Mouse (Mus musculus) heart, embryonic 14.5 days (tissue): Measurements from ENCODE around the gene Rgs16. TPM values are rescaled to one million over a fixed set of nuclear protein-coding genes. Genes with fewer than 3 reads are reported as not detected.

Experiments used
- ATAC-seq: fragments of 200-750 bp; cut with Nextera tagmentation; 2 replicates; pipeline ENCODE4 v1.8.0; 2017; ENCODE audit warnings: low read depth, moderate TSS enrichment; ENCODE audit not compliant: insufficient number of reproducible peaks, insufficient read depth, low FRiP score
- H3K27ac ChIP-seq, 2 experiments: fragments of 200-500 bp in 1 of 2; fragments of 300-500 bp in 1 of 2; sonication (generic) in 1 of 2; replicated peaks in 1 of 2; 2 replicates each; pipeline ENCODE4 v1.5.1; 2012 to 2014; ENCODE audit warnings: low read depth in 2 of 2, low read length in 2 of 2, control low read depth in 1 of 2, mild to moderate bottlenecking in 1 of 2, mixed read lengths in 1 of 2; ENCODE audit not compliant: control insufficient read depth in 1 of 2, insufficient read depth in 1 of 2
- H3K27me3 ChIP-seq: fragments of 300-500 bp; sonication (generic); 2 replicates; pipeline ENCODE4 v1.6.1; 2014; ENCODE audit warnings: mild to moderate bottlenecking, low read length, control low read depth; ENCODE audit not compliant: control insufficient read depth, insufficient read depth
- H3K36me3 ChIP-seq: fragments of 300-500 bp; sonication (generic); 2 replicates; pipeline ENCODE4 v1.6.1; 2014; ENCODE audit warnings: mild to moderate bottlenecking, control low read depth, low read length, mixed read lengths; ENCODE audit not compliant: control insufficient read depth, insufficient read depth
- H3K4me1 ChIP-seq, 2 experiments: fragments of 200-500 bp in 1 of 2; fragments of 300-500 bp in 1 of 2; sonication (generic) in 1 of 2; 2 replicates each; pipeline ENCODE4 v1.6.1; 2012 to 2014; ENCODE audit warnings: low read length in 2 of 2, control low read depth in 1 of 2, mixed read lengths in 1 of 2; ENCODE audit not compliant: control insufficient read depth in 2 of 2, insufficient read depth in 2 of 2
- H3K4me2 ChIP-seq: fragments of 300-500 bp; sonication (generic); 2 replicates; pipeline ENCODE4 v1.6.1; 2014; ENCODE audit warnings: mild to moderate bottlenecking, low read length
- H3K4me3 ChIP-seq, 2 experiments: fragments of 200-500 bp in 1 of 2; fragments of 300-500 bp in 1 of 2; sonication (generic) in 1 of 2; 2 replicates each; pipeline ENCODE4 v1.5.1; 2012 to 2014; ENCODE audit warnings: low read length in 2 of 2, mild to moderate bottlenecking in 2 of 2, control low read depth in 1 of 2, low read depth in 1 of 2, moderate library complexity in 1 of 2; ENCODE audit not compliant: control insufficient read depth in 1 of 2, insufficient read depth in 1 of 2
- H3K9ac ChIP-seq: fragments of 300-500 bp; sonication (generic); 2 replicates; pipeline ENCODE4 v1.6.1; 2014; ENCODE audit warnings: mild to moderate bottlenecking, low read length
- H3K9me3 ChIP-seq: fragments of 300-500 bp; sonication (generic); 2 replicates; pipeline ENCODE4 v1.6.1; 2016; ENCODE audit warnings: low read length, control low read depth; ENCODE audit not compliant: control insufficient read depth
- WGBS: fragments of 180-500 bp; shearing (Covaris S2); extraction: QIAGEN DNeasy Blood & Tissue Kit; methylation state at CpG from one replicate; pipeline ENCODE4 v1.1.7; 2014; 5-methylcytosine and 5-hydroxymethylcytosine counted together
- polyA plus RNA-seq: library from polyadenylated mRNA; unstranded; fragments of >200 nt; fragmentation: Nextera tagmentation; extraction: Ambion mirVana; gene quantifications from 2 replicates; pipeline ENCODE4 v1.2.1, GENCODE M21; 2014

Gene Rgs16
- polyA plus RNA-seq, 1 experiment from 2014 or later: 2.2 TPM

GRCm38 (mm10) chr1:153698311-153699084 lies 41.7 kb upstream of the Rgs16 start:
- H3K9ac ChIP-seq: no peak overlapping the region
- H3K27me3 ChIP-seq: no peaks in the 10 kb centered on the region
- H3K4me2 ChIP-seq: no peak overlapping the region
- no peak overlapping the region for H3K27ac ChIP-seq
- H3K9me3 ChIP-seq: no peaks in the 10 kb centered on the region
- no peak for ATAC-seq
- 60% methylated on average over 7 of the region's 7 CpGs for WGBS
- no peak overlapping the region for H3K4me3 ChIP-seq
- H3K4me1 ChIP-seq: peaks cover 7 to 14% of the 10 kb centered on the region in 2 experiments
- H3K36me3 ChIP-seq: no peaks in the 10 kb centered on the region

- ATAC-seq: no peak
- WGBS: 85% methylated on average over 11 of the region's 11 CpGs
- no peak overlapping the region for H3K27ac ChIP-seq
Observed at GRCm38 (mm10) chr1:153700448-153701063, 39.6 kb upstream of the Rgs16 start.

GRCm38 (mm10) chr1:153701461-153701860 lies 38.7 kb upstream of the Rgs16 start:
- H3K4me3 ChIP-seq: no peak overlapping the region
- no peak for ATAC-seq
- H3K27ac ChIP-seq: no peak overlapping the region
- peaks cover 16 to 23% of the 10 kb centered on the region in 2 experiments for H3K4me1 ChIP-seq
- H3K36me3 ChIP-seq: no peaks in the 10 kb centered on the region
- 86% methylated on average over 1 of the region's 1 CpGs for WGBS
- no peaks in the 10 kb centered on the region for H3K27me3 ChIP-seq
- H3K9me3 ChIP-seq: no peaks in the 10 kb centered on the region
- H3K4me2 ChIP-seq: no peak overlapping the region
- H3K9ac ChIP-seq: no peak overlapping the region

More at GRCm38 (mm10) chr1:153700448-153701063, 39.6 kb upstream of the Rgs16 start:
- H3K9me3 ChIP-seq: no peaks in the 10 kb centered on the region
- no peak overlapping the region for H3K4me2 ChIP-seq
- no peaks in the 10 kb centered on the region for H3K27me3 ChIP-seq
- no peaks in the 10 kb centered on the region for H3K36me3 ChIP-seq
- H3K4me3 ChIP-seq: no peak overlapping the region
- H3K4me1 ChIP-seq: peaks cover 16 to 23% of the 10 kb centered on the region in 2 experiments
- H3K9ac ChIP-seq: no peak overlapping the region

GRCm38 (mm10) chr1:153702166-153702852 lies 37.8 kb upstream of the Rgs16 start:
- Histone ChIP-seq H3K9ac (no peak overlapping the region), H3K9me3 (no peaks in the 10 kb centered on the region), H3K27me3 (no peaks in the 10 kb centered on the region), H3K4me2 (no peak overlapping the region), H3K4me1 (peaks cover 16 to 23% of the 10 kb centered on the region in 2 experiments), H3K36me3 (no peaks in the 10 kb centered on the region), H3K4me3 (no peak overlapping the region), H3K27ac (no peak overlapping the region)
- WGBS: 74% methylated on average over 8 of the region's 8 CpGs
- ATAC-seq: no peak

GRCm38 (mm10) chr1:153702853-153703410 lies 37.2 kb upstream of the Rgs16 start:
- Histone ChIP-seq H3K27ac (no peak overlapping the region), H3K4me2 (no peak overlapping the region), H3K27me3 (no peaks in the 10 kb centered on the region), H3K4me1 (peaks cover 16 to 23% of the 10 kb centered on the region in 2 experiments), H3K4me3 (no peak overlapping the region), H3K9me3 (no peaks in the 10 kb centered on the region), H3K9ac (no peak overlapping the region), H3K36me3 (no peaks in the 10 kb centered on the region)
- ATAC-seq: no peak
- WGBS: 70% methylated on average over 8 of the region's 8 CpGs

GRCm38 (mm10) chr1:153703445-153703991 lies 36.6 kb upstream of the Rgs16 start:
- no peaks in the 10 kb centered on the region for H3K36me3 ChIP-seq
- 0 out of 2 replicates have a peak overlapping the region, but pooled peaks have one; percentile 23 for H3K9ac ChIP-seq
- H3K27ac ChIP-seq: 0 out of 4 replicates have a peak overlapping the region, but pooled peaks of 1 of the 2 experiments have one; percentile 0
- 0 out of 2 replicates have a peak, but pooled peaks have one; percentile 55 for ATAC-seq
- 8% methylated on average over 12 of the region's 12 CpGs for WGBS
- H3K4me1 ChIP-seq: peaks cover 16 to 21% of the 10 kb centered on the region in 2 experiments
- H3K4me3 ChIP-seq: no peak overlapping the region
- no peaks in the 10 kb centered on the region for H3K9me3 ChIP-seq
- no peaks in the 10 kb centered on the region for H3K27me3 ChIP-seq
- H3K4me2 ChIP-seq: peak overlapping the region; percentile 39

- H3K4me3 ChIP-seq: no peak overlapping the region
- no peak for ATAC-seq
- no peaks in the 10 kb centered on the region for H3K36me3 ChIP-seq
- WGBS: 18% methylated on average over 7 of the region's 7 CpGs
- no peak overlapping the region for H3K27ac ChIP-seq
- no peaks in the 10 kb centered on the region for H3K27me3 ChIP-seq
- no peaks in the 10 kb centered on the region for H3K9me3 ChIP-seq
- peaks cover 16 to 20% of the 10 kb centered on the region in 2 experiments for H3K4me1 ChIP-seq
- H3K9ac ChIP-seq: no peak overlapping the region
- H3K4me2 ChIP-seq: peak overlapping the region; percentile 39
Observed at GRCm38 (mm10) chr1:153704174-153704573, 36.0 kb upstream of the Rgs16 start.
